Mouse (Mus musculus): ENCODE measurements around the gene Mtmr1.

DNA sequence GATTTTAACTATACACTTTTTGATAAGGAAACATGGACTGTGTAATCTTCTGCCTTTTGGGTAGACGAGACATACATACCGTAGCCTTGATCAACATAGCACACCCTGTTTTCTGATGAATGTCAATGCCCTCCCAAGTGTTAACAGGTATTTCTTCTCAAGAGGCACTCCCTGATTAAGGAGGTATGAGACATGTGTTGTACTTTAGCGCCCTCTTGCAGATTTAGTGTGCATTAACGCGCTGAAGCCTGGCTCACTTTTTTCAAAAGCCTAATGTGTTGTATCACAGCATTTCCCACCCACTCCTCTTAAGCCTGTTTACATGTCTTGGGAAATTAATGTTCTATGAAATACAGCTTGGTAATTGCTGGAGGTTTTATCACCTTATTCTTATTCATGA lies 17.0 kb downstream of the Mtmr1 start:
- no peak for TF ChIP-seq POLR2A (IDR thresholded peaks at IDR 0.05; ENCODE audit: insufficient read depth, low read length)
- TF ChIP-seq EP300 (IDR thresholded peaks at IDR 0.05; ENCODE audit: insufficient read depth, low read depth, low read length), result no peak
